Mouse (Mus musculus) lung, embryonic 14.5 days (tissue): ENCODE measurements around the gene Ppp1ca. TPM values are rescaled to one million over a fixed set of nuclear protein-coding genes. Genes with fewer than 3 reads are reported as not detected.

Experiments used
- ATAC-seq: fragments of 200-750 bp; cut with Nextera tagmentation; 2 replicates; pipeline ENCODE4 v1.8.0; 2017; ENCODE audit warnings: mild to moderate bottlenecking, moderate TSS enrichment, moderate library complexity; ENCODE audit not compliant: insufficient read depth
- DNase-seq: peaks from one replicate; pipeline ENCODE4 v3.0.0-alpha.2; 2015
- H3K27ac ChIP-seq: fragments of 300-500 bp; sonication (generic); 2 replicates; pipeline ENCODE4 v1.5.1; 2014; ENCODE audit warnings: low read depth, mild to moderate bottlenecking, moderate library complexity
- H3K27me3 ChIP-seq: fragments of 300-500 bp; sonication (generic); 2 replicates; pipeline ENCODE4 v1.6.1; 2014; ENCODE audit warnings: low read length, control low read depth; ENCODE audit not compliant: insufficient read depth
- H3K36me3 ChIP-seq: fragments of 300-500 bp; sonication (generic); 2 replicates; pipeline ENCODE4 v1.6.1; 2014; ENCODE audit warnings: control low read depth; ENCODE audit not compliant: insufficient read depth
- H3K4me1 ChIP-seq: fragments of 300-500 bp; sonication (generic); 2 replicates; pipeline ENCODE4 v1.6.1; 2014; ENCODE audit warnings: antibody characterized with exemption, control low read depth; ENCODE audit not compliant: insufficient read depth
- H3K4me2 ChIP-seq: fragments of 300-500 bp; sonication (generic); 2 replicates; pipeline ENCODE4 v1.6.1; 2014; ENCODE audit warnings: mild to moderate bottlenecking
- H3K4me3 ChIP-seq: fragments of 300-500 bp; sonication (generic); 2 replicates; pipeline ENCODE4 v1.5.1; 2014; ENCODE audit warnings: low read depth, low read length
- H3K9ac ChIP-seq: fragments of 300-500 bp; sonication (generic); 2 replicates; pipeline ENCODE4 v1.6.1; 2014
- H3K9me3 ChIP-seq: fragments of 300-500 bp; sonication (generic); 2 replicates; pipeline ENCODE4 v1.6.1; 2016; ENCODE audit warnings: low read depth, low read length, control low read depth
- CTCF ChIP-seq: IDR thresholded peaks from 2 replicates; pipeline ENCODE4 v1.5.1; 2016; ENCODE audit warnings: antibody characterized with exemption, low read depth
- WGBS: fragments of 180-500 bp; shearing (Covaris S2); extraction: QIAGEN DNeasy Blood & Tissue Kit; methylation state at CpG from one replicate; pipeline ENCODE4 v1.1.7; 2014; 5-methylcytosine and 5-hydroxymethylcytosine counted together
- polyA plus RNA-seq: library from polyadenylated mRNA; unstranded; fragments of >200 nt; fragmentation: Nextera tagmentation; extraction: Ambion mirVana; gene quantifications from 2 replicates; pipeline ENCODE4 v1.2.1, GENCODE M21; 2014

Ppp1ca gene
- polyA plus RNA-seq: 960 and 994 TPM in 2 replicates

DNA sequence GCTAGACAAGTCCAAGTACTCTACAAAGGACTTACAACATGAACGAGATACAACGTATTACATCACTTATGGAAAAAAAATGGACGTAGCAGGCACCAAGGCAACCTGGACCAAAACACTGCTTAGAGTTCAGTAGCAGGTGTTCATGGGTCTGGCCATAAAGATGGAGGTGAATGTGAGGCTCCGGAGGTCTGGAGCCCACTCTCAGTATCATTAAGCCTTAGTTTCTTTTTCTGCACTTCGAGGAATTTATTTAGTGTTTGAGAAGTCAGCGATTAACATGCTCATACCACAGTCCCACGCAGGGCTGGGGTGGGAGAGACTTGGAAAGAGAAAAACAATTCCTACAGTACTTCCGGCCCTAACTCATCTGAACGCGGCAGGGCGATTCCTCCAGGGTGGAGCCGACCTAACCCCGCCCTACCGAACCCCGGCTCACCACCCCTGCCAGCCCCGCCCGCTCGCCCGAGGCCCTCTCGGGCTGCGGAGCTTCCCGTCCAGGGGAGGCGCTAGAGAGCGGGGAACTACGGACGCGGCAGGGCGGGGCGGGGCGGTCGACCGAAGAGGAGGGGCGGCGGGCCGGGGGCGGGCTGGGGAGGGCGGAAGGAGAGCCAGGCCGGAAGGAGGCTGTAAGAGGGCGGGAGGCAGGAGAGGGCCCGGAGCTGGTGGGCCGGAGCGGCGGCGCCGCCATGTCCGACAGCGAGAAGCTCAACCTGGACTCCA is at the start of gene Ppp1ca:
TSS of gene Ppp1ca (plus strand) at position 538 of the 723 bp plus-strand sequence.
- ATAC-seq (peak; percentile 93), DNase-seq (peak; percentile 97)
- Histone ChIP-seq H3K9ac (peak within 1 kb of the TSS; percentile 95), H3K27me3 (no peaks in the 10 kb centered on the region), H3K27ac (peak within 1 kb of the TSS; percentile 90), H3K4me3 (peak within 1 kb of the TSS; percentile 96), H3K4me2 (peak within 1 kb of the TSS; percentile 98), H3K36me3 (peaks cover 37% of the 10 kb centered on the region), H3K9me3 (no peaks in the 10 kb centered on the region), H3K4me1 (peaks cover 11% of the 10 kb centered on the region)
- peak; percentile 74 for TF ChIP-seq CTCF
- 4% methylated on average over 44 of the region's 47 CpGs for WGBS

DNA sequence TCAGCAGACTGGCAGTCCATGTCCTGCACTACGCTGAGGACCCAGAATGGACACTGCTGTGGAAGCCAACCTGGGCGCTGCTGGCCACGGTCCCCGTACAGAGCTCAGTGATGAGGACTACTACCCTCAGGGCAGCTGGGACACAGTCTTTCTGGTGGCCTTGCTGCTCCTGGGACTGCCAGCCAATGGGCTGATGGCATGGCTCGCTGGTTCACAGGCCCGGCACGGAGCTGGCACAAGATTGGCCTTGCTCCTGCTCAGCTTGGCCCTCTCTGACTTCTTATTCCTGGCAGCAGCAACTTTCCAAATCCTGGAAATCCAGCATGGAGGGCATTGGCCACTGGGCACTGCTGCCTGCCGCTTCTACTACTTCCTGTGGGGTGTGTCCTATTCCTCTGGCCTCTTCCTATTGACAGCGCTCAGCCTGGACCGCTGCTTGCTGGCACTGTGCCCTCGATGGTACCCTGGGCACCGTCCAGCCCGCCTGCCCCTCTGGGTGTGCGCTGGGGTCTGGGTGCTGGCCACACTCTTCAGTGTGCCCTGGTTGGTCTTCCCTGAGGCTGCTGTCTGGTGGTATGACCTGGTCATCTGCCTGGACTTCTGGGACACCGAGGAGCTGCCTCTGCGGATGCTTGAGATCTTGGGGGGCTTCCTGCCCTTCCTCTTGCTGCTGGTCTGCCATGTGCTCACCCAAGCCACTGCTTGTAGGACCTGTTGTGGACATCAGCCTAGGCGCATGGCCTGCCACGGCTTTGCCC is 49.3 kb upstream of the Ppp1ca start:
- ATAC-seq (no peak), DNase-seq (no peak)
- no peak overlapping the region for H3K9ac ChIP-seq
- no peak overlapping the region for H3K4me2 ChIP-seq
- H3K36me3 ChIP-seq: no peaks in the 10 kb centered on the region
- H3K27me3 ChIP-seq: no peaks in the 10 kb centered on the region
- 83% methylated on average over 18 of the region's 18 CpGs for WGBS
- no peaks in the 10 kb centered on the region for H3K4me1 ChIP-seq
- no peaks in the 10 kb centered on the region for H3K9me3 ChIP-seq
- no peak for TF ChIP-seq CTCF
- no peak overlapping the region for H3K27ac ChIP-seq
- H3K4me3 ChIP-seq: no peak overlapping the region

DNA sequence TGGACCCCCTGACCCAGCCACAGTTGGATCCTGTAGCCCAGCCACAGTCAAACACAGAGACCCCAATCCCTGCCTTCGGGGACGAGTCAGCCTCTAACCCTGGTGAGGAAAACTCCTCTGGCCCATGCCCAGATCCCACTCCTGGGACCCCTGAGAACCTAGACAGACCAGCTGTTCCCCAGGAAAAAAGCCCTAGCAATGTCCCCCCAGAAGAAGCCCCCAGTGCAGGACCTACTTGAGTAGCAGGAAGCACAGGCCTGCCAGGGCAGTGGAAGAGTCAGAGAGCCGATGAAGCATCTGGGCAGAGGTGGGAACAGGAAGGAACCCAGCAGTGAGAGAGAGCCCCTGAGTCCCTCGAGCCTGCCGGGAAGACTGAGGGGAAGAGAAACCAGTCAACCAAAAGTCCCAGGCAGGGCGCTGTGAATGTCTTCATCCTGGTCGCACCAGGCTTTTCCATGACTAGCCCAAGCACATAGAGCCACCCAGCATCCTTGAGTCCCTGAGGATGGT is 48.1 kb upstream of the Ppp1ca start, which contains the start of gene Cabp4:
TSS of gene Cabp4 (minus strand) at position 275 of the 510 bp plus-strand sequence.
- H3K9me3 ChIP-seq: no peaks in the 10 kb centered on the region
- ATAC-seq (no peak), DNase-seq (no peak)
- no peak within 1 kb of the TSS for H3K4me3 ChIP-seq
- no peaks in the 10 kb centered on the region for H3K4me1 ChIP-seq
- H3K36me3 ChIP-seq: no peaks in the 10 kb centered on the region
- WGBS: 71% methylated on average over 7 of the region's 7 CpGs
- H3K27me3 ChIP-seq: no peaks in the 10 kb centered on the region
- H3K27ac ChIP-seq: no peak within 1 kb of the TSS
- H3K4me2 ChIP-seq: no peak within 1 kb of the TSS
- H3K9ac ChIP-seq: no peak within 1 kb of the TSS; the same call in 1 of the 2 replicates
- TF ChIP-seq CTCF: no peak

DNA sequence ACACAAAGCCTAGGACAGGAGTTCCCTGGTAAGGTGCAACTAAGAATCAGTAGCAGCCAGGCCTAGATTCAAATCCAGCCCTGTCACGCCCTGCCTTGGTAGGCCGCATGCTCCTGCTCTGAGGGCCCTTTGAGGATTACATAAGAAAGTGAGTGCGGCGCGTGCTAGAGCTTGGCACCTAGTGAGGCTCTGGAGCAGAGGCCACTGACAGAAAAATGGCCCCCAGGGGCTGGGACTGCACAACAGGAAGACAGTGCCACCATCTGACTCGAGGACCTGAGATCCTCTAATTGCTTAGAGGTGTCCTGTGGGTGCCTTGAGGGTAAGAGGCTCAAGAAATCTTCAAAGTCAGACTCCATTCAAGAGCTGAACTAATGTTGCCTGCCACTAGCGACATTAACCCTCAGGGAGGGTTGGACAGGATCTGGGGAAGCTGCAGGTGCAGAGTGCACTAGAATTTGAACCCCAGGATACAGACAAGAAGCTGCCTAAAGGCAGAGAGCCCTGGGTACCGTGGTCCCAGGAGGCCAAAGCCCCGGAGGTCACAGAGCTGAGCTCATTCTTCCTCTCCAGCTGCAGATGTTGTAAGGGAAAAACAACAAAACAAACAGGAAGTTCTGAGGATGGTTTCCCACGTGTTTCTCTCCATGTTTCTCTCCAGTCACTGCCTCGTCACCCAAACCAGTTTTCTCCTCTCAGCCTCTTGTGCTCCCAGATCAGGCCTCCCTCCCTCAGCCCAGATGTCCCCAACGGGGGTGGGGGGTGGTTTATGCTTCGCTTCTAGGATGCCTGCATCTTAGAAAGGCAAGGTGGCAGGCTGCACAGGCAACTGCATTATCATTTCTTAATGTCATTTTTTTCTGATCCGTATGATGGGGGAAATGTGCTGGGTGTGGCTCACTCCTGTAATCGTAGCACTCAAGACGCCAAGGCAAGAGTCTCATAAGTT is 47.0 kb upstream of the Ppp1ca start:
- Histone ChIP-seq H3K36me3 (peaks cover under 1% of the 10 kb centered on the region; the same call in 1 of the 2 replicates), H3K9ac (no peak overlapping the region), H3K4me1 (peaks cover 5% of the 10 kb centered on the region), H3K27ac (no peak overlapping the region), H3K4me3 (no peak overlapping the region), H3K4me2 (no peak overlapping the region), H3K27me3 (no peaks in the 10 kb centered on the region), H3K9me3 (no peaks in the 10 kb centered on the region)
- 77% methylated on average over 16 of the region's 16 CpGs for WGBS
- DNase-seq (no peak), ATAC-seq (no peak)
- TF ChIP-seq CTCF: no peak

DNA sequence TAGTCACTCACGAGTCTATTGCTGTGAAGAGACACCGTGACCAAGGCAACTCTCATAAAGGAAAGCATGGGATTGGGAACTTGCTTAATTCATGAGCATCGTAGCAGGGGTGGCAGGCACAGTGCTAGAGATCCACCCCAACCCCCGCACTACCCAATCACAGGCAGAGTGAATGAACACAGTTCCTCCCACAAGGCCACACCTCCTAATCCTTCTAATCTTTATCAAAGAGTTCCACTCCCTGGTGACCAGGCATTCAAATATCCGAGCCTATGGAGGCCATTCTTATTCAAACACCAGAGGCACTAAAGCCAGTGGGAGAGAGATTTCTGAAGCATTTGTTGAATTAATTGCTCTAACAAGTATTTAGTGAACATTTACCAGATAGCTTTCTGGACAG is 45.9 kb upstream of the Ppp1ca start:
- Histone ChIP-seq H3K27me3 (no peaks in the 10 kb centered on the region), H3K36me3 (peaks cover 12% of the 10 kb centered on the region), H3K9me3 (no peaks in the 10 kb centered on the region), H3K4me3 (no peak overlapping the region), H3K4me2 (no peak overlapping the region), H3K9ac (no peak overlapping the region), H3K27ac (no peak overlapping the region), H3K4me1 (peaks cover 5% of the 10 kb centered on the region)
- TF ChIP-seq CTCF: no peak
- WGBS: 85% methylated on average over 5 of the region's 5 CpGs
- DNase-seq (no peak), ATAC-seq (no peak)

DNA sequence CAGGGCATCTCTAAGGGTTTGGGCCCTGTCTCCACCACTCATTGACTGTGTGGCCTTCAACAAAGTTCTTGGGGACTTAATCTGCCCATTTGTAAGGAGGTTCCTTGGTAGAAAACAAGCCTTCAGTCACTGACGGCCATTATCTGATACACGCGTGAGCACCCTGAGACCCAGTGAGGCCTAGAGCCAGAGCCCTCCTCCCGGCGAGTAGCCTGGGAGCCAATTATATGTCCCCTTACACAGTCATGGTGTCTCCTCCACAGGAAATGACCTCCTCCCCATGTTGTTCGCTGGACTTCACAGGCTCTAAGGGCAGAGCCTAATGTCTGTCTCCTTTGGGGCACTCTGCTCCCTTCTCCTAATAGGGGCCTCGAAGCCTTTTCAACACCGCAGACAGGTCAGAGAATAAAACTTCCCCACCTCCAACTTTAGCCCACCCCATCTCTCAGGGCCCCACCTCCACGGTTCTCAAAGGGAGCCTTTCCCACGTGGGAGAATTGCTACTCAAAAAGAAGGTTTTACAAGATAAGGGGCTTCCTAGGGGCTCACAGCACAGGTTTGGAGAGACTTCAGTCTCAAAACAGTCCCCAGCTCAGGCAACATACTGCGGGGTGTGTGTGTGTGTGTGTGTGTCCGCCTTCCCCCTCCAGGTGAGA is 45.4 kb upstream of the Ppp1ca start:
- H3K4me1 ChIP-seq: peaks cover 5% of the 10 kb centered on the region
- H3K27me3 ChIP-seq: no peaks in the 10 kb centered on the region
- no peak overlapping the region for H3K27ac ChIP-seq
- ATAC-seq (no peak), DNase-seq (no peak)
- WGBS: 66% methylated on average over 12 of the region's 12 CpGs
- H3K36me3 ChIP-seq: peaks cover 17% of the 10 kb centered on the region
- H3K4me3 ChIP-seq: no peak overlapping the region
- no peaks in the 10 kb centered on the region for H3K9me3 ChIP-seq
- no peak overlapping the region for H3K4me2 ChIP-seq
- no peak for TF ChIP-seq CTCF
- no peak overlapping the region for H3K9ac ChIP-seq
